Mouse (Mus musculus): ENCODE measurements around the gene Tes3-ps.

The Tes3-ps gene

DNA sequence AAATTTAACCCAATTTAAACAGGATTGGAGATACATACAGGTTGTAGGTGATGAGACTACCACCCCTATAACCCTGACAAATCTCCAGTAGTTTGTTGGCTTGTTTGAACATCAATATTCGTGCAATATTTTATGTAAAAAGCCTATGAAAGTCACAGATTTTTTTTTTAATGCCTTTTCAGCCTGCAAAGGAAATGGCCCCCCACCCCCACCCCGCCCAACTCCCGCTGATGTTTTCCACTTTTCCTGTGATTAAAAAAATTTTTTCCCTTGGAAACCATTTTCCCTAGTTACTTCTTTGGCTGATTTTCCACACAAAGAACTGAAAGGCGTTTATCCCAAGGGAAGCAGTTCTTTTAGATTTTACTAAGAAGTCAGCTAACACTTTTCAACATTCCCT lies 11.4 kb downstream of the Tes3-ps start, which contains the start of gene Ecm2:
Gene Ecm2 (plus strand): TSS at position 301 of the 400 bp plus-strand sequence.
- DNase-seq (ENCODE audit: low spot score in 2 of 2): no peak

DNA sequence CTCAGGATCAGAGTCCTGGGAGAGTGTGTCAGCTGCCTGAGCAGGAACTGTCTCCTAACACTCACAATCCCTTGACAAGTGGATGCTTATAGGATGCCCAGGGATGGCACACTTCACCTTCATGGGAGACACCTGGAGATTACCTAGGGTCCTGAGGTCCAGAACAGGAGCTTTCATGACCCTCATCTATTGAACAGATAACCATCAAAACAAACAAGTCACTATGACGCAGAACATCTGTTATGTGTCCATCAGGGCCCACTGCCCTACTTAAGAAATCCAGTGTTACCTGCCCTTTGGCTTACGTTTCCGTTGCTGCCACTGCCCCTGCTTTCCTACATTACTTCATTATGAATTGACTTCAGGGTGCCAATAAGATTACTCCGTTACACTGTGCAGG lies 12.7 kb downstream of the Tes3-ps start:
- no peak for DNase-seq (ENCODE audit: low spot score in 2 of 2)

GRCm38 (mm10) chr13:49507176-49507575 lies 14.1 kb downstream of the Tes3-ps start:
- no peak for DNase-seq (ENCODE audit: low spot score in 2 of 2)

DNA sequence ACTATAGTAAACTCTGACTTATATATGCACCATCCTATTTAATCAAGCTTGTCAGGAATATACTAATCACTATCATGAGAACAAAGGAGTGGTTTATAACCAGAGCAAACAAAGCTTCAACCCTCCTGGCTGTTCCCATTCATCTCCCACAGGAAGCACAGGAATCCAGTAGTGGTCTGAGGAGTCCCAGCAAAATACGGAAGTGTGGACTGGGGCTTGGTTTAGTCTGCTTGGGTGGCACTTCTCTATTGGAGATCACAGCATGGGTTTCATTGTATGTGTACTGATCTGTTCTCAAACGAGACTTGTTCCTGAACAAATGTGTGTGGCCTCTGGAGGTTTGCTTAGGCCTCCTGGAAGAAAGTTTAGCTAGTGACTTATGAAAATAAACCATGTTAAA lies 25.6 kb downstream of the Tes3-ps start:
- DNase-seq (ENCODE audit: low spot score in 2 of 2): no peak

DNA sequence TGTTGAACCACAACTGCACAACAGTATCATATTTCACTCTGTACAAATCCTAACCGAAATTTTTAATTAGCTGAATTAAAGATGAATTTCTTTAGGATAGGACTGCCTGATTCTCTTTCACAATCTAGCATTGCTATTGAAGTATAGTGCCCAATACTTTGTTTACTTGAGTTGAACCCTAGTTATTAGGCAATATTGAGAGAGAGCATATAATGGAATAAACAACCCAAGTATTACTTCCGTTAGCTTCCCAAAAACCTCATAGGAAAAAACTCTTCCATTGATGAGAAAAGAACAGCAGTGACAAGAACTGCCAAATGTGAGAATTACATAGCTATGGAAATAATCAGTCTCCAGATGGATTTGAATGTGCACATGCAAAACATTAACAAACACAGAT lies 33.1 kb downstream of the Tes3-ps start:
- no peak for DNase-seq (ENCODE audit: low spot score in 2 of 2)

DNA sequence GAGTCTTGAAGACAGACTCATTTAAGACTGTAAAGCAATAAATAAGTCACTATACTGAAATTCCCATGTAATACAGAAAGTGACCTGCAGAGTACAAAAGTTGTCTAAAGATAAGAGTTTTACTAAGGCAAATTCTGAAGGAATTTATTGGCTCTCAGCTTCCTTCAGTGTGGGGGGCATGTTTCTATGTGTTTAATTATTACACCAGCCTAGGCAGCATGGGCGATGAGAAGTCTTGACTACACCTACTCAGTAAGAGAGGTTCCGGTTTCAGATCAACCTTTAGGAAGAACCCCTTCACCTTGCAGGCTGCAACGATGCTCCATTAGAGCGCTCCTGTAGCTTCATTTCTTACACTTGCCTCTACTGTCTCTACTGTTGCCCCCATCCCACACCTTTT lies 37.5 kb downstream of the Tes3-ps start:
- no peak for DNase-seq (ENCODE audit: low spot score in 2 of 2)

- DNase-seq (ENCODE audit: low spot score in 2 of 2): no peak
Observed at GRCm38 (mm10) chr13:49536946-49537345, 43.8 kb downstream of the Tes3-ps start.

DNA sequence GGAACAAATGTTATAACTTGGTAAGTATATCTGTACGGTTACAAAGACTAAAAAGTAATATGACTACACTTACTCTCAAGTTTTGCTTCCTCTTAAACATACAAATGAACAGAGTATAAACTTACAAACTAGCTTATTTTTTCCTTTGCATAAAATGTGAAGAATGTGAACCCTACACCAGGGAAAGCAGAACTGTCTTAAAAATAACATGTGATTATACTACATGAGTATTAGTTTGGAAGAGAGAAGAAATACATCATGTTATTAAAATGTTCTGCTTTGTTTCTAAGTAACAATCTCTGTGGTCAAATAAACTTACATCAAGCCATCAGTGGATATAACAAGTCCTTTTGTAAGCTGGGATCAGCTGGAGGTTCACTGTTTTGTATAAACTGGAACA lies 45.6 kb downstream of the Tes3-ps start:
- no peak for DNase-seq (ENCODE audit: low spot score in 2 of 2)

- DNase-seq (ENCODE audit: low spot score in 2 of 2): no peak
Observed at GRCm38 (mm10) chr13:49544279-49544678, 51.2 kb downstream of the Tes3-ps start, which contains the start of gene Aspn. TSS of gene Aspn (plus strand) at chr13:49544443.

DNA sequence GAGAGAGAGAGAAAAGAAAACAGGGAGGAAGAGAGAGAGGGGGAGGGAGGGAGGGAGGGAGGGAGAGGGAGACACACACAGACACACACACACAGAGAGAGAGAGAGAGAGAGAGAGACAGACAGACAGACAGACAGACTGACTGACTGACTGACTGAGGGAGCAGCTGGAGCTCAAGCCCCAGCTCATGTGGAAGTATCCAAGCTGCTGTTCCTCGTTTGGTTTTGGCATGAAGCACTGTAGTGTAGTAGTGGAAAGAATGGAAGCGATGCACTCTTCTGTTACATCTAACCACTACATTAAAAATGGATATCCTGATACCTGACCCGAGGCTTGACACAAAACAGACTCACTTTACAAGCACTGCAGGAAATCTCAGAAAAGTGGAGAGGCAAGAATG lies 52.5 kb downstream of the Tes3-ps start:
- DNase-seq (ENCODE audit: low spot score in 2 of 2): no peak
